Mouse (Mus musculus) C2C12 (cell line): ENCODE measurements around the gene Ttc30b.

Experiments
- CTCF ChIP-seq: IDR thresholded peaks from one replicate; pipeline ENCODE4 v1.5.1; 2011; ENCODE audit not compliant: control insufficient read depth, insufficient read depth, insufficient read length
- MAX ChIP-seq: IDR thresholded peaks from one replicate; pipeline ENCODE4 v1.6.1; 2011; ENCODE audit warnings: mild to moderate bottlenecking, control low read depth
- MYOD1 ChIP-seq: IDR thresholded peaks from one replicate; pipeline ENCODE4 v1.6.1; 2011; ENCODE audit warnings: low read depth; ENCODE audit not compliant: control insufficient read depth, insufficient read length
- MYOG ChIP-seq: IDR thresholded peaks from one replicate; pipeline ENCODE4 v1.6.1; 2011; ENCODE audit not compliant: control insufficient read depth, insufficient read length; ENCODE audit errors: extremely low read depth
- USF1 ChIP-seq: IDR thresholded peaks from one replicate; pipeline ENCODE4 v1.6.1; 2011; ENCODE audit warnings: low read depth, mild to moderate bottlenecking, control low read depth, moderate library complexity

- TF ChIP-seq CTCF: no peak
- TF ChIP-seq USF1: no peak
- TF ChIP-seq MYOG: no peak
- TF ChIP-seq MYOD1: no peak
- TF ChIP-seq MAX: no peak
Observed at GRCm38 (mm10) chr2:75950685-75951084, 12.3 kb upstream of the Ttc30b start.
